Mouse (Mus musculus): ENCODE measurements around the gene Denr. TPM values are rescaled to one million over a fixed set of nuclear protein-coding genes. Genes with fewer than 3 reads are reported as not detected.
A peak's percentile ranks its signal among the peaks of the same experiment; 100 is the strongest.

Gene Denr
- total RNA-seq, 4 experiments from 2014 or later: 49.2 to 59.2 (median 52.6) TPM

DNA sequence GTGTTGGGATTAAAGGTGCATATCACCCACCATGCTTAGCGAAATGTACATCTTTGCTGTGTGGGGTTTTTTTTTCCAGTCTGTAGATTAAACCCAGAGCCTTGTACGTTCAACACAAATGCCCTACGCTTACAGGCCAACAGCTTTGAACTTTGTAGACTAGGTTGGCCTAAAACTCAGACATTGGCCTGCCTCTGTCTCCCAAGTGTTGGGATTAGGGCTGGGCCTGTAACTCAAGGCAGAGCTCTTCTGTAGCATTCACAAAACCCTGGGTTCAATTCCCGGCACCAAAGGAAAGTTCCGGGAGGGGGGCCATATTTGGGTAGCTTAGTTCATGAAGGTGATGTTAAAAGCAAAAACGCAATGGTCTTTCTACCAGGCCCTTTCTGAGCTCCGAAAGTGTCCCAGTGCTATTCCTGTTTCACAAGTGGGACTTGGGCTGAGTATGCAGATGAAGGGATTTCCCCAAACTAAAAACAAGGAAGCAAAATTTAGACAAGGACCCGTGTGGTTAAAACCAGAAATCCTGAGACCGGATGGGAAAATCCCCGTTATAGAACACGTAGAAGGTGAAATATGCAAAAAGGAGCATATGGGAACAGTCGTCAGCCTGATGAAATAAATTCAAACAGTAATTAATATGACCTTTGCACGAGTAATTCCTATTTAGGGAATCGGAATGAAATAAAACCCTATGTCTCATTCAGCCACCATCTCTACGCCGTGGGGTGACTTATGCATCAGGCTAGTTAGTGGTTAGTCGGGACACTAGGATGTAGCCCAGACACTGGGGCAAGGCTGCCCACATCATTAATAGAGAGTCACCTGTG, 614 bp upstream of the Denr start:
- DNase-seq (ENCODE audit: low spot score in 2 of 2): no peak

DNA sequence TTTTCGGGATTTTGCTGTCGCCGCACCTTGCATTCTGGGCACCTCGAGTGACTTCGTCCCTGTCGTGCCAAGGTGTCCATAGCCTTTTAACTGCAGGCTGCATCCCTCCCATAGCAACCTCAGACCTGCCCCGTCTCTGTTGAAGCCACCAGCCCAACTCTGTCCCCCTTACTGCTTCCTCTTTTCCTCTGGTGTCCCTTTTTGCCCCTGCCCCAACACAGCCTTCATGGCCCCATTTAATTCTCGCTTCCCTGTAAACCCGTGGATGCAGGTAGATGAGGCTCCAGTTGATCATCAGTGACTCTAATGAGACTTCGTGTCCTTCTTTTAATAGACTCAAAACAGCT, 629 bp downstream of the Denr start:
- DNase-seq (ENCODE audit: low spot score in 2 of 2): no peak

DNA sequence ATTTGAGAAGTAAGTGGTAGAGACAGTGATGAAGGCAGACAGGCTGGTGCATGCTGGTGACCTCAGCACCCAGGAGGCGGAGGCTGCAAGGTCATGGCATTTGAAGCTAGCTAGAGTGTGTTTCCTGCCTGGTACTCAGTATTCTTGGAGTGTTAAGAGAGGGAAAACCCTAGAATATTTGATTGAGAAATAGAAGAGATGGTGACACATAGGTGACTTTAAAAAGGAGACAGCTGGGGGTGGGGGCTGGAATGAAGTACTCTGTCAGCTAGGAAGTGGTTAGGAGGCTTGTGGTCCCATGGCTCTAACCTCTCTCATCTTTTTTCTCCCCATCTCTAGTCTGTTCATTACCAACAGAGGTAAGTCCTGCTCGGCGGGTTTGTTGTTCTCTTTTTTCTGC, 7.9 kb downstream of the Denr start:
- no peak for DNase-seq (ENCODE audit: low spot score in 2 of 2)

DNA sequence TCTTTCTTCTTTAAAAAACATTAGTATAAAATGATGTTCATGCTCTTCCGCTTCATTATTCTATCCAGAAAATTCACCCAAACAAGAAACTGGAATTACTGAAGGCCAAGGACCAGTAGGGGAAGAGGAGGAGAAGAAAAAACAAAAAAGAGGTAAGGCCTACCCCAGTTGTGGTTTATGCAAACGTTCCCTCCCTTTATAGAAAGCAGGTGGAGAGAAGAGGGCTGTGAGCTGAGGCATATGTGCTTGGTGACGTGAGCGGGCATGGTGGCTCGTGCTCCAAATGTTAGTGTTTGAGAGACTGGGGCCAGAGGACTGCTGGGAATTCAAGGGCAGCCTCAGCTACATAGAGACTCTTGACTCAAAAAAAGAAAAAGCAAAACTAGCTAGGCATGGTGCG, 15.1 kb downstream of the Denr start:
- DNase-seq (ENCODE audit: low spot score in 2 of 2): no peak

DNA sequence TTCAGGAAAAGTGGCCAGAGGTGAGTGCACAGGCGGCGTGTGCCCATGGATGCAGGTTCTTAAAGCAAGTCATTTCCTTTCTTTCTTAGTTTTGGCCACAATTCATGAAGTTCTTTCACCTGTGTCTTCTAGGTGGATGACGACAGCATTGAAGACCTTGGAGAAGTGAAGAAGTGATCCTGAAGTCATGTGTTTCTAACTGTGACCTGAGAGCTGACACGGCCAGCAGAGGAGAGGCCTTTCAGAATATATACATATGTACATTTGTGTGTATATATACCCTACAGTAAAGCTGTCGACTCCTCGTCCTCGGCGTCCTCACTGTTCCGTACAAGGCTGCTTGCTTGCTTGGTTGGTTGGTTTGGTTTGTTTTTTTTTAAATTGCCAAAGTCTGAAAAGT, 20.1 kb downstream of the Denr start, which contains the start of gene Gm43518:
Gene Gm43518 (plus strand): TSS at position 301 of the 400 bp plus-strand sequence.
- no peak for DNase-seq (ENCODE audit: low spot score in 2 of 2)

DNA sequence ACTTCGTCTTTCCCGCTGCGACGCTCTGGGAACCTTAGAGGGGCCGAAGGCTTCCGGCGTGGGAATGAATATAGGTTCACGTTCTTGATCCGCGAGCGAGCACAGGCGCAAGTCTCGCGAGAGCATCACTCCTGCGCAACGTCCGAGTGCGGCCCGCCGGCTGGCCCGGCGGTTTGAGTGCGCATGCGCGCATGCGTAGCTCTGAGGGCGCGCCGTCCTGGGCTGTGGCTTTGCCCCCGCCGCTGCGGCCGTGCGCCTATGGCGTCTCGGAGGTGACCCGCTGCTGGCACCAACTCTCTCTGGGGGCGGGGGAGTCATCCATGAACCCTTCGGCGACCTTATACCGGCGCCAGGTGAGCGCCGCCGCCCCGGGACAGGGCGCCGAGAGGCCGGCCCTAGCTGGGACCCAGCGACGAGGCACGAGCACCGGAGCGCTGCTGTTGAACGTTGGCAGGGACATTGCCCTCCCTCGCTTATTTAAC, 23.6 kb downstream of the Denr start, which contains the start of gene Ccdc62:
Gene Ccdc62 (plus strand): TSS at position 172 of the 482 bp plus-strand sequence.
- peak; percentile 83 to 90 for DNase-seq (ENCODE audit: low spot score in 2 of 2)

DNA sequence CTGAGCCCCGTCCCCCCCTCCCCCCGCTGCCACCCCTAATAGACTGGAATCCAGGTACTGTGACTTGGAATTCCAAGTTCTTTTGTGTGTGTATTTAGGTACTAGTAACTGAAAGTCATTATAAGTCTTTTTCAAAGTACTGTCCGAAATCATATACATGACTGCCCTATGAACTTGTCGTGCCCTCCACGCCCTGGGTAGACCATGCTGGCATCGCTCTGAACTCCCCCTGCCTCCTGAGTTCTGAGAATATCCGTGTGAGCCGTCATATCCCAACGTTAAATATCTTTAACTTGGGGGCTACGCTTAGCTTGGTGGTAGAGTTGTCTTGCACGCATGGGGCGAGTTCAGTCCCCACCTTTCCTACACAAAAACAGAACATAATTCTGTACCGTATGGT, 24.2 kb downstream of the Denr start:
- DNase-seq (ENCODE audit: low spot score in 2 of 2): no peak

DNA sequence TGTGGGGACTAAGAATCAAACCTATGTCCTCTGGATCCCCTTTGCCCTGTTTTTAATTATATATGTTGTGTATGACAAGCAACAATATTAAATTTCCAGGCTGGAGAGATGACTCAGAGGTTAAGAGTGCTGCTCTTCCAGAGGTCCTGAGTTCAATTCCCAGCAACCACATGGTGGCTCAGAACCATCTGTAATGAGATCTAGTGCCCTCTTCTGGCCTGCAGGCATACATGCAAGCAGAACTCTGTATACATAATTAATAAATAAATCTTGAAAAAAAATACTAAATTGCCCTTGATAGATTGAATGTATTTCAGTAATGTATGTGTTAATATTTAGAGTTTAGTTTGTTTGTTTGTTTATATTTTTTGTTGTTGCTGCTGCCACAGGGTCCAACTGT, 26.0 kb downstream of the Denr start:
- DNase-seq (ENCODE audit: low spot score in 2 of 2): no peak

DNA sequence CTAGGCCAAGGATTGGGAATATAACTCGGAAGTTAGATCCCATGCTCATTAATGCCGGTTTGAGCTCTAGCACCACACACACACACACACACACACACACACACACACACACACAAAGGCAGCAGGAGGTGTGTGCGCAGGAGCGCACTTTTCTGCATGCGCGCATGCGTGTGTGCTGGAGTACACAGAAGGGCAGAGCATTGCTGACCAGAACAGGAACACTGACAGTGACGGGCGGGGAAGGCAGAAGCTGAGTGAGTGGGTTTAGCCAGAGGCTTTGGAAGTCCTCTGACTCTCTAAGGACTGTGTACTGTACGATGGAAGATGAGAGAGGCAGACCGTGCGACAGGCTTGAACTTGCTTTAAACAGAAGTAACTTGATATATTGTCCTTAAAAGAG, 26.6 kb downstream of the Denr start:
- DNase-seq (ENCODE audit: low spot score in 2 of 2): no peak

DNA sequence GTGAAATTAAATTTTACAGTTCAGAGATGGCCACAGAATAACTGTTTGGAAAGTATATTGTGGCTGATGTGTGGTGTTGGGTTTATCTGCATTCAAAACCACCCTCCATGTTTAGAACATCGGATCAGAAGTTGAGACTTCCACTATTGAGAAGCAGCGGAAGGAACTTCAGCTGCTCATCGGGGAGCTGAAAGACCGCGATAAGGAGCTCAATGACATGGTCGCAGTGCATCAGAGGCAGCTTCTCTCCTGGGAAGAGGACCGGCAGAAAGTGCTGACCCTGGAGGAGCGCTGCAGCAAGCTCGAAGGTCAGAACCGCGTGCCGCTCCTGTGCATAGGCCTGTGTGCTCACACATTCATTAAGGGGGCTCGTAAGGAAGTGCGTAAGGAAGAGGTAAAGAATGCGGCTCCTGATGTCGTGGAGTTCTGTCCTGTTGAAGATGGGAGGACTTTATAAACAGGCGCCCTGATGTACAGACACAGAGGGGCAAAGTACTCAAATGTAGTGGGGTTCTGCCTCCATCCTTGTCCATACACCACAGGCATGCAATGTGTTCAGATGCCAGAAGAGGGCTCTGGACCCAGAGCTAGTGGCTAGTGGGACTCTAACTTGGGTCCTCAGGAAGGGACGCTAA, 27.1 kb downstream of the Denr start:
- DNase-seq (ENCODE audit: low spot score in 2 of 2): no peak

DNA sequence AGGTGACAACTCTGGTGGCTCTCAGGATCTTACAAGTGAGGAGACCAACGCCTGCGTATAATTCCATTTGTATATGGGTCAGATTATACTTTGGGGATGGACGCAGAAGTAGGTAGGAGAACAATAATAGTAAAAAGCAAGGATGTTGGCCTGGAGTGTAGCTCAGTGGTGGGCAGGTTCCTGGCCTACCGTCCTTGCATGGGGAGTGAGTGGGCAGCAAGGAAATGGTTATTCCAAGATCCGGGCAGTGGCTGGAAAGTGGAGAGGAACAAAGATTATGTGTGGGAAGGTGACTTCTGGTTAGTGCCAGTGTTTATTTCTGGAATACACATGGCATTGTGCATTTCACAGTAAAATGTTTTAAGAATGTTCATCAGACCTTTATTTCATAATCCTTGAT, 29.0 kb downstream of the Denr start:
- DNase-seq (ENCODE audit: low spot score in 2 of 2): no peak

DNA sequence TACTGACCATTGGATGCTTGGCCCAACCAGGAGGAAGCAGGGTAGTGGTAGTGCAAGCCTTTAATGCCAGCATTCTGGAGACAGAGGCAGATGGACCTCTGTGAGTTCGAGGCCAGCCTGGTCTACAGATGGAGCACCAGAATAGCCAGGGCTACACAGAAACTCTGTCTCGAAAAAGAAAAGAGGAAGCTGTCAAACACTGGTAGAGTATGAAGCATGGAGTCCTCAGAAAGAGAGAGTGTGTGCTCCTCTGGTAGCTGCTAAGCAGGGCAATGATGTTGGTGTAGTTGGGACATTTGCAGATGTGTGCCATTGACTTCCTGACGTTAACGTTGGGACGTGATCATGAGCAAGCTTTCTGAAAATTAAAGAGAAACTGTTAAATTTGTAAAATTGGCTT, 31.5 kb downstream of the Denr start:
- no peak for DNase-seq (ENCODE audit: low spot score in 2 of 2)

DNA sequence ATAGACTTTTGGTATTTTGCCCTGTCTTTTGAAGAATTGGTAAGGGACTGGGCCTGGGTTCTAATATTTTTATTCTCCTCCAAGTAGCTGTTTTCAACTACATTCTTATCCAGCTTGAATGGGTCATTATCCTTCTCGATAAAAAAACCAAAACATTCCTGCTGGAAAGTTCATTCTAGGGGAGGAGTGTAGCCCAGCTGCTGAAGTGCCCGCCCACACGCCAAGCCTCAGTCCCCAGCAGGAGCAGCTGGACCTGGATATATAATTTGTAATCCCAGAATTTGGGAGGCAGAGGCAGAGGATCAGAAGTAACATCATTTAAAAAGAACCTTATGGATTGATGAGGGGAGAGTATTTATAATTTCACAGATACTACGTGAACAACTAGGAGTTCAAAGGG, 39.6 kb downstream of the Denr start:
- no peak for DNase-seq (ENCODE audit: low spot score in 2 of 2)

DNA sequence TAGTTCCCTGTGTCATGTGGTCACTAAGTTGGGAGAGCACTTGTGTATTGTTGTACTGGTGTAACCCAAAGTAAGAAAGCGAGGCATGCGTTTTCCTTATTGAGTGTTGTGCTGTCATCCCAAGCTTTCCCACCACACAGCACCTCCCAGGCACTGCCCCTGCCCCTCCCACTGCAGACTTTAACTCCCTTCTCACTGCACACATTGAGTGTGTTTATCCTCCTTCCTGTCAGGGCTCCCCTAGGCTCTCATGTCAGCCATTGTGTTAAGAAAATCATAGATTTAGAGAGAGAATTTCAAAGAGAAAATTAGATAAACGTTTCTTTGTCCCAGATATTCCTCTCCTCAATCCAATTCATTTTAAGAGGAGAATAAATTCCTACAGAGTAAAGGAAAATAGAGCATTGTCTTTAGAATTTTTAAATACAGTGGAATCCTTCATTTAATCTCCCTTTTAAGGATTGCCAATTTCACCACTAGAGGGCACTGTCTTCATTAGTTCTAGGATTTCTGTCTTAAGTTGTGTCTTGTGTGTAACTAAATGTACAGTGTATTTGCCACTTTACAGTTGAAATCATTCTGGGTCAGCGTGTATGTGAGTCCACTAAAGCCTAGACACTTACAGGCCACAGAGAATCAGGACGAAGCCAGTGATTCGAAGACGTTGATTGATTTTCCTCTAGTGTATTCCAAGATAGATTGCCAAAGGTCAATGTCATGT, 40.2 kb downstream of the Denr start:
- no peak for DNase-seq (ENCODE audit: low spot score in 2 of 2)

DNA sequence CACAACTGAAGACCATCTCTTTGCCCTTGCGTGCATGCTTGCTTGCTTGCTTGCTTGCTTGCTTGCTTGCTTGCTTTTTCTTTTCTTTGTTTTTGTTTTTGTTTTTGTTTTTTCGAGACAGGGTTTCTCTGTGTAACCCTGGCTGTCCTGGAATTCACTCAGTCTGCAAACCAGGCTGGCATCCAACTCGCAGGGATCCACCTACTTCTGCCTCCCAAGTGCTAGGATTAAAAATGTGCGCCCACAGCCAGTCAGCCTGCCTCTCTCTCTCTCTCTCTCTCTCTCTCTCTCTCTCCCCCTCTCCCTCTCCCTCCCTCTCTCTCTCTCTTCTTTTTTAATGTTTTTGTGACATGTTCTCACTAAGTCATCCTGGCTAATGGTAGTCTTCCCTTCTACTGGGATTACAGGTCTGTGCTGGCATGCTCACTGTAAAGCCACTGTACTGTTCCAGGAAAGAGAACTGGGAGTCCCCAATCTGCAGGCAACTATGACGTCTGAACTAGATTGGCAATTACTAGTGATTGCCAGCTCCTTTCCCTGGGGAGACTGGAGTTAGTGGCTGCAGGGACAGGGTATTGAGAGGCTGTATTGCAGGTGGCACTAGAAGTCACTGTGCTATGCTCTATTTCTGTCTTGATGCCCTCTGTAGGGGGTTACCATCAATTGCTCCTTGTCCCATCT, 45.5 kb downstream of the Denr start:
- no peak for DNase-seq (ENCODE audit: low spot score in 2 of 2)

DNA sequence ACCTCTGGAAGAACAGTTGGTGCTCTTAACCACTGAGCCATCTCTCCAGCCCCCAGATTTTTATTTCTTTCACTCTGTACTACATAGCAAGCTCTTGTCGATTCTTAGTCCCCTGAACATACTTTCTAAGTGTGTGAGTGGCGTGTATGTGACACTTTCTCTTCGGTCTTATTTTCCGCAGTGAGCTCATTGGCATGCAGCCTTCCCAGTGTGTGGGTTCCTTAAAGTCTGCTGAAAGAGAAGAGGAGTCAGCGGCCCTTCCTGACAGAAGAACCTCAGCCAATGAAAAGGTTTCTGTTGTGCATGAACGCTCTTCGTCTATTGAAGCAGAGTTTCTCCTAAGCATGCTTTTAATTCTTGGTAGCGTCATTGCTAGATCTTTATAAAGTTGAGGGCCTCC, 50.2 kb downstream of the Denr start:
- DNase-seq (ENCODE audit: low spot score in 2 of 2): no peak

DNA sequence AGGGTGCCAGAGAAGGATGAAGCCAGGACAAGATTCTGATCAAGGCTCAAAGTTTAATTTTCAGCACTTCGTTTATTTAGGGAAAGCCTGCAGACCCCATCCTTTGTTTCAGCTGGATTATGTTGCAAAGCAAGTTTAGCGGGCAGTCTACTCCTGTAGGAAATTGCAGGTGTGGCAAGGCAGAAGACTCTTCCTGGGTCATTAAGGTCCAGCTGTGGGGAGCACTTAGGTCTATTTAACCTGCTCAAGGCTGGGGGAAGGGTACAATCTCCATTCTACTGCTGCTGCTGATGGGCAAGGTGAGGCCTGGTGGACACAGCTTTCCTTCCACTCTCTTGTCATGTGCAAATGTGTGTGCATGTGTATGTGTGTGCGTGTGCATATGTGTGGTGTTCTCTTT, 52.0 kb downstream of the Denr start:
- no peak for DNase-seq (ENCODE audit: low spot score in 2 of 2)

DNA sequence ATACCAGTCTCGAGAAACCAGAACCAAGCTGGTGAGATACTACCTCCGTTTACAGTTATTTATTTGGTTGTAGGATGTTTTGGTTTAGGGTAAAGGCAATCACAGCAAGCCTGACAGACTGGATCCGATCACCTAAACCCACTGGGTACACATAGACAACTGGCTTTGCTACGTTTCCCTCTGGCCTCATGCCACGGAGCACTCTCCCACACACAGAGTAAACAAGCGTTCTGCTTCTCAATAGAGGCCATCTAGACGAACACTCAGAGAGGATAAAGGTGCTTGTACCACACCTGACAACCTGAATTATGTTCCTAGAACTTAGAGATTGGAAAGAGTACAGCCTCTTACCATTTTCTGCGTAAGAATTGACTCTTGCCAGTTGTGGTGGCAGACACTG, 53.2 kb downstream of the Denr start:
- no peak for DNase-seq (ENCODE audit: low spot score in 2 of 2)

DNA sequence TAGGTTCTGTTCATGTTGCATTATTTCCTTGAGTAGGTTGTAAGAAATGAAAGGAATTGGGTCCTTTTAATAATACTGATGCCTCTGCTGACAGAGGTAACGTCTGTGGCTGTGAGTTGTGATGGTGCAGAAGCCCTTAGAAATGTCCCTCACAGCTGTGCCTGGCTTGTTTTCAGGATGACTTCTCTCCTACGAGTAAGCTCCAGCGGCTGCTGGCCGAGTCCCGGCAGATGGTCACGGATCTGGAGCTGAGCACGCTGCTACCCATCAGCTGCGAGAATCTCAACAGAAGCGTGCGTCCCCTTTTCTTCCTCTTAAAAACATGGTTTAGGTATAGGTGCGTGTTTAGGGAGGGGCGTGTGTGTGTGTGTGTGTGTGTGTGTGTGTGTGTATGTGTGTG, 54.1 kb downstream of the Denr start:
- no peak for DNase-seq (ENCODE audit: low spot score in 2 of 2)

DNA sequence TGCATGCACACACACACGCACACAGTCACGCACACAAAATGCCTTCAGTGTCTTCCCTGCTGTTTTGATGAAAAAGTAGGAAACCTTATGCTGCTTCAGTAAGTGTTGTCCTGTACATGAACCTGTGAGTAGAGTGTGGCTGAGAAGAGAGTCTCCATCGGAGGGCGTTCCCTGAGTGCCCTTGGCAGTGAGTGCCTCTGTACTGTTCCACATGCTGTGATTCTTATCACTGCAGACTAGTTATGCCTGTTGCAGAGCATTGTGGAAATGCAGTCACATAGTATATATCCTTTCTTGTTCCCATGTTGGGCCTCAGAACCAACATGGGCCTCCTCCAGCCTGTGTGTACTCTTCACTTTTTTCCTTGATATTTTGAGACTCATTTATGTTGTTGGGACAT, 57.2 kb downstream of the Denr start:
- no peak for DNase-seq (ENCODE audit: low spot score in 2 of 2)

DNA sequence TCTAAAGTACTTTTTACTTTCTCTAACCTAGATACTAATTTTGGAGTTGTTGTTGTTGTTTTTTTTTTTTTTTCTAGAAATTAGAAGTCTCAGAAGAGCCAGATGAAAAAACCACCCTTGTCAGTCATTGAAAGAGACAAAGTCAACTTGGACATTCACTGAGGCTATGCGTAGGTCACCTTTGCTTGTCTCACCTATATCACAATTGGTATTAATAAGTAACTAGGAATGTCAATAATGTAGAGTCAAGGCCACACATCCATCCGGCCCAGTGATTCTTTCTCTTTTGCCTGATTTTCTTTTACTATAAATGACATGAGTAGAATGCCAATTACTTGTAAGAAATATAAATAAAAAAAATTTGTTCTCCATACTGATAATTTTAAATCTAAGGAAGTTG, 59.8 kb downstream of the Denr start:
- no peak for DNase-seq (ENCODE audit: low spot score in 2 of 2)

DNA sequence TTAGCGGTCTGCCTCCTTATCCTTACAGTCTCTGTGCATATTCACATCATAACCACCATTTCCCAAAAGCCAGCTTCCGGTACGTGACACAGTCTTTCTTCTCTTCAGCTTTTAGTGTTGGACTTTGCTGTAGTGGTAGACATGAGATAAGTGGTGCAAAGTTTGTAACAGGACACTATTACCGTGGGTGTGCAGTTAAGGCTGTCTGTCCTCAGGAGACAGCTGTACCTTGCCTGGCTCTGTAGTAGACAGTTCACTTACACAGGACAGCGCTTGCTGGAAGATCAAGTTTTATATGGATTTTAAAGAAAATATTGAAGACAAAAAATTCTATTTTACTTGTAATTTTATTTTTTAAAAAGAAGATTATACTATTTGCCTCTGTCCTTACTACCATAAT, 61.5 kb downstream of the Denr start:
- DNase-seq (ENCODE audit: low spot score in 2 of 2): no peak

All from gastrocnemius, adult 8-10 months (tissue).